Mouse (Mus musculus) erythroblast, embryonic 14.5 days (primary cell): ENCODE data around the gene Fzd7. TPM values are rescaled to one million over a fixed set of nuclear protein-coding genes. Genes with fewer than 3 reads are reported as not detected.

Experiments
- H3K27me3 ChIP-seq: 2 replicates; pipeline ENCODE4 v1.6.1; 2012; ENCODE audit warnings: inconsistent platforms; ENCODE audit not compliant: control insufficient read depth
- H3K36me3 ChIP-seq: 2 replicates; pipeline ENCODE4 v1.6.1; 2012; ENCODE audit warnings: mild to moderate bottlenecking, inconsistent platforms; ENCODE audit not compliant: control insufficient read depth
- H3K4me1 ChIP-seq: 2 replicates; pipeline ENCODE4 v1.6.1; 2012; ENCODE audit warnings: inconsistent platforms; ENCODE audit not compliant: control insufficient read depth
- H3K4me3 ChIP-seq: replicated peaks from 2 replicates; pipeline ENCODE3; 2012; ENCODE audit warnings: moderate library complexity, mild to moderate bottlenecking, inconsistent platforms
- H3K9me3 ChIP-seq: 2 replicates; pipeline ENCODE4 v1.6.1; 2012; ENCODE audit warnings: low read length, inconsistent platforms, mixed read lengths; ENCODE audit not compliant: control insufficient read depth
- GATA1 ChIP-seq: IDR thresholded peaks from 2 replicates; pipeline ENCODE4 v1.6.1; 2012; ENCODE audit warnings: low read length, inconsistent platforms, mixed read lengths
- TAL1 ChIP-seq: IDR thresholded peaks from 3 replicates; pipeline ENCODE4 v1.6.1; 2012; ENCODE audit warnings: low read length, inconsistent platforms, mixed read lengths
- polyA plus RNA-seq: library from polyadenylated mRNA; stranded (reverse); fragments of >175 nt; gene quantifications from 2 replicates; pipeline ENCODE4 v1.2.3, GENCODE M21; 2012

Fzd7 gene
- polyA plus RNA-seq, 1 experiment = 0.02 TPM

GRCm38 (mm10) chr1:59444127-59444660 lies 38.0 kb upstream of the Fzd7 start:
- TF ChIP-seq GATA1 (no peak), TAL1 (no peak)

GRCm38 (mm10) chr1:59445242-59445641 lies 37.0 kb upstream of the Fzd7 start:
- TF ChIP-seq TAL1 (no peak), GATA1 (no peak)
- no peaks in the 10 kb centered on the region for H3K9me3 ChIP-seq
- H3K4me3 ChIP-seq = no peak overlapping the region
- no peaks in the 10 kb centered on the region for H3K4me1 ChIP-seq
- H3K36me3 ChIP-seq = no peaks in the 10 kb centered on the region
- no peaks in the 10 kb centered on the region for H3K27me3 ChIP-seq

More at GRCm38 (mm10) chr1:59444127-59444660, 38.0 kb upstream of the Fzd7 start:
- H3K9me3 ChIP-seq = no peaks in the 10 kb centered on the region
- H3K4me1 ChIP-seq = no peaks in the 10 kb centered on the region
- no peaks in the 10 kb centered on the region for H3K36me3 ChIP-seq
- H3K27me3 ChIP-seq = no peaks in the 10 kb centered on the region
- H3K4me3 ChIP-seq = no peak overlapping the region

- Histone ChIP-seq H3K36me3 (no peaks in the 10 kb centered on the region), H3K4me3 (no peak overlapping the region), H3K9me3 (no peaks in the 10 kb centered on the region; the same call in 1 of the 2 replicates), H3K4me1 (no peaks in the 10 kb centered on the region), H3K27me3 (no peaks in the 10 kb centered on the region)
- TF ChIP-seq GATA1 (no peak), TAL1 (no peak)
These were observed 33.5 kb upstream of the Fzd7 start for GRCm38 (mm10) chr1:59448497-59449270.

GRCm38 (mm10) chr1:59449423-59449822 lies 32.8 kb upstream of the Fzd7 start:
- H3K4me1 ChIP-seq = no peaks in the 10 kb centered on the region
- TF ChIP-seq GATA1 = no peak
- no peak for TF ChIP-seq TAL1
- no peak overlapping the region for H3K4me3 ChIP-seq

GRCm38 (mm10) chr1:59450896-59451295 lies 31.3 kb upstream of the Fzd7 start:
- Histone ChIP-seq H3K36me3 (no peaks in the 10 kb centered on the region), H3K9me3 (no peaks in the 10 kb centered on the region; the same call in 1 of the 2 replicates), H3K4me1 (no peaks in the 10 kb centered on the region), H3K4me3 (no peak overlapping the region), H3K27me3 (no peaks in the 10 kb centered on the region)
- TF ChIP-seq TAL1 (no peak), GATA1 (no peak)

More at GRCm38 (mm10) chr1:59449423-59449822, 32.8 kb upstream of the Fzd7 start:
- Histone ChIP-seq H3K36me3 (no peaks in the 10 kb centered on the region), H3K27me3 (no peaks in the 10 kb centered on the region), H3K9me3 (no peaks in the 10 kb centered on the region; the same call in 1 of the 2 replicates)

- Histone ChIP-seq H3K4me3 (no peak overlapping the region), H3K4me1 (no peaks in the 10 kb centered on the region)
- no peak for TF ChIP-seq TAL1
- no peak for TF ChIP-seq GATA1
These were observed 30.6 kb upstream of the Fzd7 start for GRCm38 (mm10) chr1:59451584-59451983.

GRCm38 (mm10) chr1:59456825-59457224 lies 25.4 kb upstream of the Fzd7 start:
- Histone ChIP-seq H3K9me3 (no peaks in the 10 kb centered on the region; the same call in 1 of the 2 replicates), H3K4me3 (no peak overlapping the region), H3K27me3 (no peaks in the 10 kb centered on the region), H3K36me3 (no peaks in the 10 kb centered on the region), H3K4me1 (no peaks in the 10 kb centered on the region)
- TF ChIP-seq GATA1 (no peak), TAL1 (no peak)

More at GRCm38 (mm10) chr1:59451584-59451983, 30.6 kb upstream of the Fzd7 start:
- Histone ChIP-seq H3K27me3 (no peaks in the 10 kb centered on the region), H3K36me3 (no peaks in the 10 kb centered on the region), H3K9me3 (no peaks in the 10 kb centered on the region; the same call in 1 of the 2 replicates)

- TF ChIP-seq TAL1 (no peak), GATA1 (no peak)
- no peaks in the 10 kb centered on the region for H3K36me3 ChIP-seq
- no peak overlapping the region for H3K4me3 ChIP-seq
- no peaks in the 10 kb centered on the region for H3K4me1 ChIP-seq
- H3K27me3 ChIP-seq = no peaks in the 10 kb centered on the region
- no peaks in the 10 kb centered on the region for H3K9me3 ChIP-seq
These were observed 24.4 kb upstream of the Fzd7 start for GRCm38 (mm10) chr1:59457873-59458272.

- H3K4me1 ChIP-seq = no peaks in the 10 kb centered on the region
- no peak overlapping the region for H3K4me3 ChIP-seq
- no peaks in the 10 kb centered on the region for H3K27me3 ChIP-seq
- no peaks in the 10 kb centered on the region for H3K36me3 ChIP-seq
- no peaks in the 10 kb centered on the region for H3K9me3 ChIP-seq
- no peak for TF ChIP-seq TAL1
- TF ChIP-seq GATA1 = no peak
These were observed 23.3 kb upstream of the Fzd7 start for GRCm38 (mm10) chr1:59458886-59459285.
